21 mouse cellular contexts compared by ENCODE assay signal in genomic region chr11:106544916-106545315, GRCm38 (mm10). TPM values are rescaled to one million over a fixed set of nuclear protein-coding genes. Genes with fewer than 3 reads are reported as not detected.
A peak's percentile ranks its signal among the peaks of the same experiment; 100 is the strongest.
DNase-seq lines count a peak whose midpoint lies in the region; ATAC-seq and TF ChIP-seq lines count a peak whose summit lies in the region.
"Had no signal": no experiment of that assay in that cellular context is flagged by ENCODE, and none has a peak within 500 bp of the region (broad histone marks: within the 10 kb centered on the region; RNA-seq: fewer than 3 reads in every experiment).

No protein-coding gene starts in this region.

- H3K4me1 ChIP-seq in small intestine, adult 2 months (ENCODE audit: control insufficient read depth, insufficient read depth, insufficient read length, low read length) = no peaks in the 10 kb centered on the region
- H3K4me1 ChIP-seq: forebrain, embryonic 13.5 days; midbrain, embryonic 12.5 days had no signal

- no peaks in the 10 kb centered on the region for H3K27me3 ChIP-seq in small intestine, adult 2 months (ENCODE audit: control insufficient read depth, insufficient read depth, low read length)
- H3K27me3 ChIP-seq: forebrain, embryonic 13.5 days; heart, embryonic 13.5 days; midbrain, embryonic 12.5 days had no signal

- no peak for ATAC-seq in granulocyte monocyte progenitor cell, adult 5-6 weeks (replicated peaks; ENCODE audit: poor library complexity, severe bottlenecking)
- ATAC-seq: forebrain, embryonic 13.5 days; hindbrain, postnatal 0 days; liver, postnatal 0 days had no signal

- peak; percentile 31 for DNase-seq in lung, postnatal 36 days
- no peak for DNase-seq in lung, postnatal 4 days
- peak; percentile 74 for DNase-seq in T-cell, adult 2 months (ENCODE audit: low spot score)
- peak; percentile 61 for DNase-seq in thymus, postnatal 25 days
- DNase-seq in ovary, postnatal 10 days (ENCODE audit: low spot score) = no peak
- DNase-seq in embryo, embryonic 10 days (ENCODE audit: low spot score) = no peak
- DNase-seq: cerebellum, postnatal 10 days; gastrocnemius, postnatal 36 days; heart, postnatal 36 days; kidney, adult 9 months; layer of hippocampus, postnatal 36 days; liver; liver, postnatal 0 days; right cerebral cortex, postnatal 14 days had no signal

- TF ChIP-seq CTCF in small intestine, adult 2 months (IDR thresholded peaks at IDR 0.05; ENCODE audit: extremely low read depth, insufficient read length, insufficient replicate concordance, low read depth, low read length) = no peak

- peak overlapping the region; percentile 16; the same call in 1 of the 2 replicates for H3K27ac ChIP-seq in small intestine, adult 2 months (ENCODE audit: insufficient read depth, low read depth, low read length)
- H3K27ac ChIP-seq: forebrain, embryonic 13.5 days; heart, embryonic 13.5 days; macrophage; midbrain, embryonic 12.5 days had no signal

- no peak for TF ChIP-seq POLR2A in small intestine, adult 2 months (IDR thresholded peaks at IDR 0.05; ENCODE audit: low read depth, low read length)

- 86% methylated on average over 9 of the region's 9 CpGs for WGBS in small intestine, adult 2 months

- no peak overlapping the region for H3K4me3 ChIP-seq in small intestine, adult 2 months (ENCODE audit: low read depth, low read length)
- H3K4me3 ChIP-seq: forebrain, embryonic 13.5 days; heart, embryonic 13.5 days; midbrain, embryonic 12.5 days had no signal

- peaks cover 28% of the 10 kb centered on the region for H3K36me3 ChIP-seq in small intestine, adult 2 months (ENCODE audit: control insufficient read depth, insufficient read depth, low read length)

RNA-seq across cellular contexts. Expression of gene Ern1, which starts 57.3 kb away (rescaled TPM):
- polyA plus RNA-seq in small intestine, adult 2 months (2012; rRNA removed) = 14.2 and 31.2 TPM in 2 replicates
- total RNA-seq in granulocyte monocyte progenitor cell, adult 5-6 weeks (2014; fragmentation: Nextera tagmentation) = 81.3 and 84.3 TPM in 2 replicates
- 63.3 and 67.0 TPM in 2 replicates for total RNA-seq in granulocyte monocyte progenitor cell, adult 5-6 weeks (2017)

Comparison
In these comparisons a context has a peak if more than half of its experiments do, and no peak if none do; other contexts are left out.
1. DNase-seq: peak in lung, postnatal 36 days (single experiment), T-cell, adult 2 months (single experiment) and thymus, postnatal 25 days (single experiment); none in lung, postnatal 4 days (0 of 2), ovary, postnatal 10 days (single experiment) and embryo, embryonic 10 days (single experiment).